In genomic region chr17:34604061-34604508, GRCm38 (mm10) we compare ENCODE assay signal across 1 mouse cellular context.
TF ChIP-seq lines count a peak whose summit lies in the region.

TSS of gene Agpat1 (plus strand) at chr17:34604262.

TF ChIP-seq in CH12.LX, 34 proteins besides CTCF, POLR2A, EP300 and RAD21 (continued from another document):
- TF ChIP-seq ZNF384 (IDR thresholded peaks at IDR 0.05; ENCODE audit: low read depth, low read length) = no peak
- TF ChIP-seq ZMIZ1 (IDR thresholded peaks at IDR 0.05; ENCODE audit: low read depth, low read length) = 0 out of 2 replicates have a peak, but pooled peaks have one; percentile 19
